Mouse (Mus musculus) fat pad, adult 2 months (tissue): ENCODE measurements around the gene Cnnm1.
A peak's percentile ranks its signal among the peaks of the same experiment; 100 is the strongest.

ENCODE experiments used
- DNase-seq: peaks from one replicate; pipeline ENCODE4 v3.0.0-alpha.2; 2011; ENCODE audit warnings: low read depth, low spot score; ENCODE audit errors: extremely low read depth

Cnnm1 gene

GRCm38 (mm10) chr19:43510436-43511220 is 70.4 kb downstream of the Cnnm1 start:
- DNase-seq: no peak

GRCm38 (mm10) chr19:43511621-43512620 is 71.7 kb downstream of the Cnnm1 start:
- DNase-seq: no peak

GRCm38 (mm10) chr19:43513874-43514273 is 73.6 kb downstream of the Cnnm1 start:
- DNase-seq: no peak

- no peak for DNase-seq
These were observed 75.6 kb downstream of the Cnnm1 start for GRCm38 (mm10) chr19:43515668-43516396.

- no peak for DNase-seq
These were observed 76.3 kb downstream of the Cnnm1 start for GRCm38 (mm10) chr19:43516397-43517035.

- no peak for DNase-seq
These were observed 77.1 kb downstream of the Cnnm1 start for GRCm38 (mm10) chr19:43517320-43517719.

GRCm38 (mm10) chr19:43517808-43518207 is 77.6 kb downstream of the Cnnm1 start:
- no peak for DNase-seq

GRCm38 (mm10) chr19:43518261-43518660 is 78.0 kb downstream of the Cnnm1 start:
- no peak for DNase-seq

- no peak for DNase-seq
These were observed 79.0 kb downstream of the Cnnm1 start for GRCm38 (mm10) chr19:43519226-43519625.

GRCm38 (mm10) chr19:43520402-43520801 is 80.2 kb downstream of the Cnnm1 start:
- DNase-seq: no peak

GRCm38 (mm10) chr19:43521362-43521761 is 81.1 kb downstream of the Cnnm1 start:
- DNase-seq: no peak

- DNase-seq: no peak
These were observed 81.8 kb downstream of the Cnnm1 start for GRCm38 (mm10) chr19:43521996-43522395.

GRCm38 (mm10) chr19:43523551-43523950 is 83.3 kb downstream of the Cnnm1 start:
- DNase-seq: no peak

- DNase-seq: peak; percentile 94
These were observed 84.2 kb downstream of the Cnnm1 start, which contains the start of gene Got1 for GRCm38 (mm10) chr19:43524187-43525103. Got1 (minus strand) TSS chr19:43524605.

GRCm38 (mm10) chr19:43525104-43525482 is 84.9 kb downstream of the Cnnm1 start:
- no peak for DNase-seq

- no peak for DNase-seq
These were observed 85.3 kb downstream of the Cnnm1 start for GRCm38 (mm10) chr19:43525566-43525965.

GRCm38 (mm10) chr19:43526025-43526424 is 85.8 kb downstream of the Cnnm1 start:
- no peak for DNase-seq

GRCm38 (mm10) chr19:43527131-43527530 is 86.9 kb downstream of the Cnnm1 start:
- no peak for DNase-seq

- DNase-seq: no peak
These were observed 87.9 kb downstream of the Cnnm1 start for GRCm38 (mm10) chr19:43528056-43528587.
